Mouse (Mus musculus): Measurements from ENCODE around the gene Ephx3.

DNA sequence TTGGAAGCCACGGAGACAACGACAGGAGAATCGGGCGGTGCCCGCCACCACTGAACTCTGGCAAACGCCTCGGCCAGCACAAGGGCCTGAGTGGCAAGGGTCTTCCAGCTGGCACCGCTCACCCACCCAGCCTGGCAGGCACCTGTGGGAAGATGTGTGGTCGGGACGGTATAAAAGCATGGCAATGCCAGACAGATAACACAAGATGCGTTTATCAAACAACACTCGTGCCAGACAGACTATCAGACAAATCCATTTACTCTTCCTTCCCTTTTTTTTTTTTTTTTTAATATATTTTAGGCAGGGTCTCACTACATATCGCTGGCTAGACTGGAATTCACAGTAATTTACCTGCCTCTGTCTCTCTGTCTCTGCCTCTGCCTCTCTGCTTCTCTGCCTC, 30.5 kb downstream of the Ephx3 start:
- TF ChIP-seq CTCF (IDR thresholded peaks at IDR 0.05; ENCODE audit: low read depth) (no peak), EP300 (IDR thresholded peaks at IDR 0.05; ENCODE audit: low read depth) (no peak)
